Mouse (Mus musculus) thymus, postnatal 25 days (tissue): ENCODE results near the gene Fign.

Experiments used
- DNase-seq: peaks from one replicate; pipeline ENCODE4 v3.0.0; 2022

The Fign gene

DNA sequence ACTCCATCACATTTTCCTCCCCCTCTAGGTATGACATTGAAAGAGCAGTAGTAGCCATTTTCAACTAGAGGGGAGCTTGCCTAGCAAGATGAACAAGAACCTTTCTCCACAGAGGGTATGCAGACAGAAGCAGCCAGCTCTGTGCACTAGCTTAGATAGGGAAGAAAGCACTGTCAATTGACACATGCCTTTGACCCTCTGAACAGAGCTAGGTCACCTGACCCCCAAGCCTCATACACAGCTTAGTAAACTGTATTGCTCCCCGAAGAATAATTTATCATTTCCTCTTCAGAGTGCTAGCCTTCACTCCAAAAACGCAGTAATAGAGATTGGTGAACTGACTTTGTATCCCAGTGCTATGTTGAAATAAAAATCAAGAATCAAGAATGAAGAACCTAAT is 49.7 kb downstream of the Fign start:
- no peak for DNase-seq

DNA sequence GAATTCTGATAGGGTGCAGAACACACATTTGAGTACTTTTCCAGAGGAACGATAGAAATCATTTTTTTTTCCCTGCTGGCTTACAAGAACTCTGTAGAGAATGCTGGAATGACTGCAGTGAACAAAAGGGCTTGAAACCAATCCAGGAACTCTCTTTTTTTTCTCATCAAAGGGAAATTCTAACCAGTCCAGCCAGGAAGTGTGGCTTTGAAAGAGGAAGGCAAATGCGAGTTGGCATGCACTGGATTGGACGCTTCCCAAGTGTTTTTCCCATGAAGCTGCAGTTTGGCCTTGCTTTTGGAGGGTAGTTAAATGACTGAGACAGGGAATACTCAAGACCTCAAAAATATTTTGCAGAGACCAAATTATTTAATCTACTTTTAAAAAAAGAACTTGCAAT is 54.7 kb downstream of the Fign start:
- DNase-seq = no peak

DNA sequence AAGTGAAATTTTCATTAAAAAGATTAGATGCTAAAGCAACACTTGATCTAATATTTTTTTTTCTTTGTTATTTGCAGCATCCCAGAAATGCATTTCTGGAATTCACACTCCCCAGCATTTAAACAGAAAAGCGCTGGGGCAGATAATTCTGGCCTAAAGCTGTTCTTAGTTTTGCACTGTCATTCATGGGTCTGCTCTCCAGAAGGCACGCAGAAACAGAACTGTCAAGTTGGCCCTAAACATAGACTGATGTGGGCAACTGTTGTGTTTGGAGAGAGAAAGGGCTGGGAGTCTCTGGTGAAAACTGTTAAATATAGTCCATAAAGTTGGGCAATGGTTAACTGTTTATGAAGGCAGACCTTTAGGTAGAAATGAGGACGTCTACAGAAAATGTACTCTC is 62.4 kb downstream of the Fign start:
- no peak for DNase-seq

DNA sequence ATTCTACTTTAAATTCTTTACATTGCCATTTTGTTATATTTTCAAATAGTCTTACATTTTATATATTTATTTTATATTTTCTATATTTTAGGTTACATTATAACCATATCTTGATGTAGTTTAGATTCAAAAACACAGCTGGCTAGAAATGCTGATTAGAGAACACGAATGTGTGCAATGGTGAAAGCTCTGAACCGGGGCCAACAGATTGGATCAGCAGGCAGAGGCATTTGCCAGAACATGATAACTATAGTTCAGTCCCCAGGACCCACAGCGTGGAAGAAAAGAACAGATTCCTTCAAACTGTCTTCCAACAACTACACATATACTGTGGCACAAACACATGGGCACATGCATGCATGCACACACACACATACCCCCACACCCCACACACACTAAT is 64.0 kb downstream of the Fign start:
- DNase-seq = no peak

DNA sequence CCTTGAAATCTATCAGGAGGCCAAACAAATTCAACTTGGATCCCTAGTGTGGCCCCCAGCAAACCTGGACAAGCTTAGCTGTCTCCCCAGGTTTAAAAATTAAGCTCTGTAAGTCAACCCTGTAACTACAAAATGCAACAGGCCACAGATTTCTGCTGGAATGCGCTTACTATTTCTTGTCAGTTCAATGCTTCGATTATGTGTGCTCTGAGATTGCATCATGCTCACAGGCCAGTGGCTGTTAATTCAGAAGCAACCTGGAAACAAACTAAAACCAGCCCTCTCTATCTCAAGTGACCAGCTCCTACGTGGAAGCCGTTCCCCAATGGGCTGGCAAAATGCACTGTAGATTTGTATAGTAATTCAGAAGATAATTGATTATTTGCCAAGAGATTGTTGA is 71.9 kb downstream of the Fign start:
- no peak for DNase-seq

DNA sequence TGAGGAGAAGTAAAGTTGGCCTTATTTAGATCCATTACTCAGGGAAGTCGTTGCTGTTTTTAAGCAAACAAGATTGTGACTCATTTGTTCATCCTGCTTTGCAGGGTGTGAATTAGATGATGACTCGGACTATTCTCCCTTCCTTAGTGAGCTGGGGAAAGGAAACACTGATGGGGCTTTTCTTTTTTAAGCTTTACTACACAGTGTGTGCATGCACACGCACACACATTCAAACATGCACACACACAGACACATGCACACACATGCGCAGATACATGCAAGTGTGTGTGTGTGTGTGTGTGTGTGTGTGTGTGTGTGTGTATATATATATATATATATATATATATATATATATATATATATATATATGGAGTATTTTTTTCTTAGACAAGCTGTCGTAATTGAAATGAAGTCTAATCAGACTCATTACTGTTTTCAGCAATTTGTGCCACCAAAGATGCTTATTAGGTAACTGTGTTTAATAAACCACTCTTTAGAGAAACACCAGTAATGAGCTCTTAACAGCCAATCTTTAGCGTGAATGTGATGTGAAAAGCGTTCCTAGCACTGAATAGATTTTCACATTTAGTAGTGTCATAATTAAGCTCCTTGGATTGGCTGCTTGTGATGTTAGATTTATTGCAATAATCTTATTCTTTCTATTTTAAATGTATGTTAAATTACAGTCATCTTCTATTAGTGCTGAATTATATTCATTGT is 103.4 kb downstream of the Fign start:
- no peak for DNase-seq

DNA sequence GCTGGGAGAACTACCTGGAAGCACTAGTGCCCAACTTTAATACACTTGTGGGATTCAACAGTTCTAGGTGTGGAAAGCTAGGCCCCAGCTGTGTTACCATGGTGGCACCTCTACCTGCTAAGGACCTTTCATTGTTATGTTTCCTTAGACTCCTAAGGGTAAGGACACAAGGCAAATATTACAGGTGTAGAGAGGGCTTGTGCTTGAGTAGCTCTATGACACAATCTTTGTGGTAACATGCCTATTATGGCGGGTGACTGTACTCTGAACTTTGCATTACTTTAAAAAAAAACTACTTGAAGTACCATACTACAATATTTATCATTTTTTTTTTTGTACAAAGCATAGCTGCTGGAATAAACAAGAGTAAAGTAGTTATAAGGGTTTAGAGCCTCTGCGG is 112.4 kb downstream of the Fign start:
- DNase-seq = no peak

DNA sequence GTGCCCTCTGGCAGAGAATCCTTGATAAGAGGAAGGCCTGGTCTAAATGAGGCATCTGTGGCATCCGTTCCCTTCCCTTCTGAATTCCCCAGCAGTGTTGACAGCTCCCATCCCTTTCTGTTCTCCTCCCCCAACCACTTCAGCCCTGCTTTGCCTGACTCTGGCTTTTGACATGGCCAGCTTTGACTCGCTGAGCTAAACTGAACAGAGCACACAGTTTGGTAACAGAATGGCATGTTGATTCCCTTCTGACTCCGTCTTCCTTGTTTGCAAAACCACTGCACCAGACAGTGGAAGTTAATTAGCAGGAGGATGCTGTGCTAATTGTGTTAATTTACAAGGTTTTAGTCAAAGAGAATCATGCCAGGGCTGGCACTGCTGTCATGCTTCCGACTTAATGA is 115.5 kb downstream of the Fign start:
- DNase-seq = no peak

DNA sequence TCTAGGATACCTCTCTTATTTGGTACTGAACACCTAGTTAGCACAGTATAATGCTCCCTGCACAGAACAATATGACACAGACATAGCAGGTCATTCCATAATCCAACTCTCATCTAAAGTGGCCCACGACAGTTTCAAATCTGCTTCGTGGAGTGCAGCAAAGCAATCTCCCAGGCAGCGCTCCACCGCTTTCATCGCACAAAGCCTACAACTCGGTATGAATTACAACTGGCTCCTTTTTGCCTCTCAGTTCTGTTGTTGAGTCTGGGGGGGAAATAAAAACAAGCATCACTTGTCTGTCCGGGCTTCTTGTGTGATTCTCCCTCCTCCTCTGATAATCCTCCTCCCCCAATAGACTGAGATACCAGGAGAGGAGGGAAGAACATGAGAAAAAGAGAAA is 116.4 kb downstream of the Fign start:
- no peak for DNase-seq

DNA sequence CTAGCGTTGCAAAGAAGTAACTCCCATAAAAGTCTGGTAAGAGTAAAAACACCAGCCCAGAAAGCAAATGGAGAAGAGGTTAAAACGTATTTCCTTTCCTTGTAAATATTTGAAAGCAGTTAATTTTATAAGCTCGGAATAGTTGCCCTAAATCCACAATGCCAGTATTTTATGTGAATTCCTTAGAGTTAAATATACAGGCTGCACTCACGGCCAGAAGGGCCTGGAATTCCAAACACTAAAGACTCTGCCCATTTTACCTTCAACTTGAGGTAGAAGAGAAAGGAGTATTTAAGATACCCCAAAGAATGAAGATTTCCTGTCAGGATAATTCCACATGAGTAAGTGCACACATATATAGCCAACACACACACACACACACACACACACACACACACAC is 128.2 kb downstream of the Fign start:
- no peak for DNase-seq

DNA sequence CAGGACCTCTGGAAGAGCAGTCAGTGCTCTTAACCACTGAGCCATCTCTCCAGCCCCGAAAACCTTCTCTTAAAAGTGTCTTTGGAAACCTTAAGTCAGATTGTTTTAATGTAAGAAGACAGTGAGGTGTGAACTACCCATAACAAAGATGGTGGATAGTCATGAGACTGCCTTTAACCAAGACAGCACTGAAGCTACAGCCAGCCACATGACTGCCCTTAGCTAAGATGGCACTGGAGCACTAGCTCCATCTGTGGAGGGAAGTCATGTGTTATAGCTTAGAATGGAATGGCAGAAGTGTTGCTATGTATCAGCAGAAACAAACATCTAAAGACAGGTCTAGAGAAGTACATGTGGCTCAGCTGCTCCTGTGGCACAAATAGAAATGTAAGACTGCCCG is 166.8 kb downstream of the Fign start:
- no peak for DNase-seq

DNA sequence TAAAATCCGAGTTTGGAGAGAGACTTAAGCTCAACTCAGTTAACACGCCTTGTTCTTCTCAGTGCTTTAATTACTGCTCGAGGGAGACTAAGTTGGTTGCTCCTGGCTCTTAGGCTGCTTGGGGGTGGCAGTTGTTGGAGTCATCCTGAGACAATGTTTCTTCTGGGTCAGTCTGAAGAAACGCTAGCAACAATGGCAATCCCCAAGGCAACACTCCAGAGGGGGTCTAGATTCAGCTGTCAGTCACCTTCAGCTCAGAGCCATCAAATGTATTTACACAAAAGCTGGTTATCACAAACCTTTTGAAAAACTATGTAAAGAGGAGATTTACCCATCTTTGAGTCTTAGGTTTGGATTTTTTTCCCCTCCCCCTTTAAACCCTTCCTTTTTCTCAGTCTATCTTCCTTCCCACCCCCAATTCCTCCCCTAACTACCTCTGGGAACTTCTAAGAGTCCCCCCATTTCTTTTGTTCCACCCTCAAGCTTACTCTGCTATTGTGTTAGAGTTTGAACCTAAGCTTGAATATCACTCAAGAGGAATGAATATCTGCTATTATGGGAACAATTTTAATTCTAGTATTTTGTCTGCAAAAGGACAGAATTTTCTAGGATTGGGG is 171.2 kb downstream of the Fign start:
- DNase-seq = no peak

DNA sequence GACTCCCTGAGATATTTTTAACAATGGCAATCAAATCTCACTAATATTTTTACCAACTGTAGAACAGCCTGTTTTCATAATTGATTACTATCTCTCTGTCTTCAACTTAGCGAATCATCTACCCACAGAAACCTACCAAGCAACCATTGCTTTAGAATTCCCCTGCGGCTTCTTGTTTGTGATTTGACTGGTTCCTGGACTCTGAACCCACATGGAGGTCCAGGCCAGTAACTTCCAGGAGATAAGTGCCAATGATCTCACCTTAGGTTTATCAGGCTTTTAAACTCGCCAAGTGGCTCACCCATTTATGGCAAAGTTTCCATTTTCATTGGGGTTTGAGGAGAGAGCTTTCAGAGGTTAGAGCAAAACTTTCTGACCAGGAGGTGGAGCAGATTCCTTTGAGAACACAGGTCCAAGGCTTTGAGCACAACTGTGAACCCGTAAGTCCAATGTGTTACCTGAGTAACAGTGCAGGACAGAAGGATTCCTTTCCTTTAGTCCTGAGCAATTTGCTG is 172.1 kb downstream of the Fign start:
- no peak for DNase-seq
